Mouse (Mus musculus) testis, adult 2 months (tissue): ENCODE results near the gene 1110051M20Rik. TPM values are rescaled to one million over a fixed set of nuclear protein-coding genes. Genes with fewer than 3 reads are reported as not detected.
A peak's percentile ranks its signal among the peaks of the same experiment; 100 is the strongest.

Source experiments
- H3K27ac ChIP-seq: fragments of 200-500 bp; 2 replicates; pipeline ENCODE4 v1.5.1; 2012; ENCODE audit warnings: low read depth, low read length; ENCODE audit not compliant: control insufficient read depth, insufficient read depth
- H3K27me3 ChIP-seq: fragments of 200-500 bp; 2 replicates; pipeline ENCODE4 v1.6.1; 2012; ENCODE audit warnings: mild to moderate bottlenecking, low read length, moderate library complexity; ENCODE audit not compliant: control insufficient read depth, insufficient read depth
- H3K36me3 ChIP-seq: fragments of 200-500 bp; 2 replicates; pipeline ENCODE4 v1.6.1; 2012; ENCODE audit warnings: mild to moderate bottlenecking, low read length; ENCODE audit not compliant: control insufficient read depth, insufficient read depth
- H3K4me1 ChIP-seq: fragments of 200-500 bp; 2 replicates; pipeline ENCODE4 v1.6.1; 2012; ENCODE audit warnings: low read length; ENCODE audit not compliant: control insufficient read depth, insufficient read depth
- H3K4me3 ChIP-seq: fragments of 200-500 bp; 2 replicates; pipeline ENCODE4 v1.5.1; 2012; ENCODE audit warnings: low read depth, mild to moderate bottlenecking, low read length, moderate library complexity, mixed read lengths; ENCODE audit not compliant: control insufficient read depth
- CTCF ChIP-seq: fragments of 200-500 bp; IDR thresholded peaks from 2 replicates; pipeline ENCODE4 v1.5.1; 2012; ENCODE audit warnings: low read depth, mild to moderate bottlenecking, inconsistent platforms, low read length, moderate library complexity; ENCODE audit not compliant: control insufficient read depth, insufficient read depth, insufficient replicate concordance
- POLR2A ChIP-seq: fragments of 200-500 bp; IDR thresholded peaks from 2 replicates; pipeline ENCODE4 v1.6.1; 2012; ENCODE audit warnings: low read depth, mild to moderate bottlenecking, inconsistent platforms, low read length, moderate library complexity; ENCODE audit not compliant: control insufficient read depth
- polyA plus RNA-seq: library from polyadenylated mRNA; depleted of rRNA; stranded (reverse); fragments of >200 nt; gene quantifications from 2 replicates; pipeline ENCODE4 v1.2.3, GENCODE M21; 2012

The 1110051M20Rik gene
- polyA plus RNA-seq, 1 experiment: 91.7 TPM

GRCm38 (mm10) chr2:91442241-91442640 lies 2.3 kb downstream of the 1110051M20Rik start:
- no peaks in the 10 kb centered on the region for H3K27me3 ChIP-seq
- no peak overlapping the region for H3K4me3 ChIP-seq
- 0 out of 2 replicates have a peak, but pooled peaks cover 3% of the 10 kb centered on the region for H3K4me1 ChIP-seq
- no peak overlapping the region for H3K27ac ChIP-seq
- 0 out of 2 replicates have a peak, but pooled peaks cover 1% of the 10 kb centered on the region for H3K36me3 ChIP-seq
- no peak for TF ChIP-seq POLR2A
- no peak for TF ChIP-seq CTCF

GRCm38 (mm10) chr2:91441715-91442114 lies 2.8 kb downstream of the 1110051M20Rik start:
- Histone ChIP-seq H3K36me3 (0 out of 2 replicates have a peak, but pooled peaks cover 1% of the 10 kb centered on the region), H3K27ac (no peak overlapping the region), H3K4me3 (no peak overlapping the region), H3K27me3 (no peaks in the 10 kb centered on the region), H3K4me1 (0 out of 2 replicates have a peak, but pooled peaks cover 3% of the 10 kb centered on the region)
- TF ChIP-seq CTCF (no peak), POLR2A (no peak)

GRCm38 (mm10) chr2:91440686-91441085 lies 3.8 kb downstream of the 1110051M20Rik start:
- TF ChIP-seq CTCF (no peak), POLR2A (no peak)
- H3K4me3 ChIP-seq: no peak overlapping the region
- H3K36me3 ChIP-seq: 0 out of 2 replicates have a peak, but pooled peaks cover 1% of the 10 kb centered on the region
- H3K27ac ChIP-seq: no peak overlapping the region
- H3K27me3 ChIP-seq: no peaks in the 10 kb centered on the region
- 0 out of 2 replicates have a peak, but pooled peaks cover 3% of the 10 kb centered on the region for H3K4me1 ChIP-seq

GRCm38 (mm10) chr2:91439876-91440275 lies 4.6 kb downstream of the 1110051M20Rik start:
- TF ChIP-seq CTCF: no peak
- TF ChIP-seq POLR2A: no peak
- H3K27ac ChIP-seq: no peak overlapping the region
- H3K36me3 ChIP-seq: 0 out of 2 replicates have a peak, but pooled peaks cover 1% of the 10 kb centered on the region
- H3K4me1 ChIP-seq: 0 out of 2 replicates have a peak, but pooled peaks cover 3% of the 10 kb centered on the region
- no peaks in the 10 kb centered on the region for H3K27me3 ChIP-seq
- no peak overlapping the region for H3K4me3 ChIP-seq

GRCm38 (mm10) chr2:91439271-91439670 lies 5.2 kb downstream of the 1110051M20Rik start:
- Histone ChIP-seq H3K36me3 (0 out of 2 replicates have a peak, but pooled peaks cover 1% of the 10 kb centered on the region), H3K4me3 (no peak overlapping the region), H3K27me3 (no peaks in the 10 kb centered on the region), H3K27ac (no peak overlapping the region), H3K4me1 (0 out of 2 replicates have a peak, but pooled peaks cover 3% of the 10 kb centered on the region)
- TF ChIP-seq POLR2A: no peak
- no peak for TF ChIP-seq CTCF

GRCm38 (mm10) chr2:91437116-91437815 lies 7.2 kb downstream of the 1110051M20Rik start:
- H3K27ac ChIP-seq: peak overlapping the region; percentile 58; the same call in 1 of the 2 replicates

GRCm38 (mm10) chr2:91436713-91437112 lies 7.8 kb downstream of the 1110051M20Rik start:
- Histone ChIP-seq H3K27me3 (no peaks in the 10 kb centered on the region), H3K4me3 (no peak overlapping the region), H3K27ac (no peak overlapping the region), H3K4me1 (0 out of 2 replicates have a peak, but pooled peaks cover 3% of the 10 kb centered on the region), H3K36me3 (no peaks in the 10 kb centered on the region)
- TF ChIP-seq POLR2A (no peak), CTCF (no peak)

More at GRCm38 (mm10) chr2:91437116-91437815, 7.2 kb downstream of the 1110051M20Rik start:
- 0 out of 2 replicates have a peak, but pooled peaks cover 3% of the 10 kb centered on the region for H3K4me1 ChIP-seq
- no peaks in the 10 kb centered on the region for H3K27me3 ChIP-seq
- TF ChIP-seq POLR2A (no peak), CTCF (no peak)
- no peak overlapping the region for H3K4me3 ChIP-seq
- H3K36me3 ChIP-seq: no peaks in the 10 kb centered on the region
